Mouse (Mus musculus): ENCODE data around the gene Med23. TPM values are rescaled to one million over a fixed set of nuclear protein-coding genes. Genes with fewer than 3 reads are reported as not detected.

The Med23 gene
- total RNA-seq, 2 experiments from 2014 or later, result 32.6 to 36.6 TPM

DNA sequence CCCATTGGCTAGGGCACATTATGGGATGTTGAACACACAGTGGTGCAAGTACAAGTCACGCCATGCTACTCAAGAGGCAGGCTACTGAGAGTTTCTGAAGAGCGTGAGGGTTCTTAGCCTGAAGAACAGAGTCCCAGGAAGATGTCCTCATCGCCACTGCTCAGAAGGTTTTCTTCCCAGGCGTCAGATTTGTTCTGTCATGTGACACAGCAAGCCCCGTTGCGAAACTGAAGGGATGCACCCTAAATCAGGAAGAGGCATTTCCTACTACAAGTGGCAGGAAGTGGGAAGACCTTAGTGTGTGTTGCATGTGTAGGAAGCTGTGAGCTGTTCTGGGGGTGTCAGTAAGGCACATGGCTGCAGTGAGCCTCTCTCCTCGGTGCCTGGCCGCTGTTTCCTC, 41.4 kb downstream of the Med23 start:
- H3K4me3 ChIP-seq, result no peak overlapping the region
- H3K27ac ChIP-seq, result no peak overlapping the region
- no peak for DNase-seq (ENCODE audit: low spot score in 2 of 2)
- TF ChIP-seq CTCF (conservative IDR thresholded peaks at IDR 0.05), result no peak

DNA sequence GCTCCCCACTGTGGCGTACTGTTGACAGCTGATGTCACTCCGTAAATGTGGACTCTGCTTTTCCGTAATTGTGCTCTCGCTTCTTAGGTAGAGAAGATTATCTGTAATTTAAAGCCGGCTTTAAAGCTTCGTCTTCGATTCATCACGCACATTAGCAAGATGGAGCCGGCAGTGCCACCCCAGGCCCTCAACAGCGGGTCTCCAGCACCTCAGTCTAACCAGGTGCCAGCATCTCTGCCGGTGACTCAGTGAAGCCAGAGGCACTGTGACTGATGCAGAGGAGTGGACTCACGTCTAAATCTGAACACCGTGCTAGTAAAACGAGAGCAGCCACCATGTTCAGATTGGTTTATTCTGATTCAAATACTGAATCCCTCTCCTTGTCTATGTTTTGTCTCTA, 42.8 kb downstream of the Med23 start:
- H3K4me3 ChIP-seq, result no peak overlapping the region
- H3K27ac ChIP-seq, result no peak overlapping the region
- no peak for TF ChIP-seq CTCF (conservative IDR thresholded peaks at IDR 0.05)
- DNase-seq (ENCODE audit: low spot score in 2 of 2), result no peak

DNA sequence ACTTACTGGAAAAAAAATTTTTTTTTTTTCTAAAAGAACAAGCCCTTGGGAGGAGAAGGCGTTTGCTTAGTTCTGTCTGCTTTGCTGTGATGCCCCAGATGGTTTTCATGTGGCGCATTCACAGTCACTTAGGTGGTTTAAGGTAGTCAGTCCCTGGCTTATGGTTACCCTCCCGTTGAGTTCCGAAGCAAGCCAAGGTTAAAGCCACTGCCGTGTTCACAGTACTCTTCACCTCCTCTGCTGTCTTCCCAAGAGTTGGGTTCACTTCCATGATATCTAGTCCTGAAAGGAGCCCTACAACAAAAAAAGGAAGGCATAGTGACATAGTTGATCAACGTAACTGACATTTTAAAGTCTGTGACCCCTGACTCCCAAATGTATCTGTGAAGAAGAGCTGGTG, 45.7 kb downstream of the Med23 start:
- DNase-seq (ENCODE audit: low spot score in 2 of 2), result no peak
- no peak for TF ChIP-seq CTCF (conservative IDR thresholded peaks at IDR 0.05)
- Histone ChIP-seq H3K27ac (no peak overlapping the region), H3K4me3 (no peak overlapping the region)

DNA sequence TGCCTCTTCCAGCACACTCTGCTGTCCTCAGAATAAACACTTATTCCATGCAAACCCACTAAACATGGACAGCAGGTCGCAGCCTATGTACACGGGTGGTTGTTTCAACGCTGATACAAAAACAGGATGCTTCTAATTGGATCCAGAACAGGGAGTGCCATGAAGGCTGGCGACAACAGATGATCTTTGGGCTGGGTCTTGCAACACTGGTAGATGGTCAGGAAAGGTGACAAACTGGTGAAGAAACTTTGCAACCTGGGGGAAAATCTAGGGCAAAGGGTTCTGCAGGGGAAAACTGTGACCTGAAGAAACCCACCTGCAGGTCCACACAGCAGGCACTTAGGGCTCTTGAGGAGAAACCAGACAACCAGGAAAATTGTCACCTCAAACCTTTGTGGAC, 53.2 kb downstream of the Med23 start:
- no peak for DNase-seq (ENCODE audit: low spot score in 2 of 2)
- Histone ChIP-seq H3K27ac (no peak overlapping the region), H3K4me3 (no peak overlapping the region)
- TF ChIP-seq CTCF (conservative IDR thresholded peaks at IDR 0.05), result no peak

DNA sequence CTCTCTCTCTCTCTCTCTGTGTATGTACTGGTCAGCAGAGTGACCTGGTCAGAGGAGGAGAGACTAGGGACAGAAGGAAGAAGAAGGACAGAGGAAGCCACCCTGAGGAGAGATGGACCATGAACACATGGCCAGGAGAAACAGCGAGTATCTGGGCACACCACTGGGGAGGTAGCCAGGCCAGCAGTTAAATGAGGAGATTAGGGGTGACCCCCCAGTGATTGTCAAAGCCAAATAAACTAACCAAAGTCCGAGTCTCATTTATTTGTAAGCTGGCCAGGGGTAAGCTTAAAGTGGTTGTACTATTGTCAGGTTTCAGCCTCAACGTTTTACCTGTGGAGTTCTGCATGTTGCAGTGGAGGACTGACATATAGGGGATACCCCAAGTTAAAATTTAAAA, 54.5 kb downstream of the Med23 start:
- TF ChIP-seq CTCF (conservative IDR thresholded peaks at IDR 0.05), result no peak
- no peak overlapping the region for H3K27ac ChIP-seq
- no peak overlapping the region for H3K4me3 ChIP-seq
- no peak for DNase-seq (ENCODE audit: low spot score in 2 of 2)

DNA sequence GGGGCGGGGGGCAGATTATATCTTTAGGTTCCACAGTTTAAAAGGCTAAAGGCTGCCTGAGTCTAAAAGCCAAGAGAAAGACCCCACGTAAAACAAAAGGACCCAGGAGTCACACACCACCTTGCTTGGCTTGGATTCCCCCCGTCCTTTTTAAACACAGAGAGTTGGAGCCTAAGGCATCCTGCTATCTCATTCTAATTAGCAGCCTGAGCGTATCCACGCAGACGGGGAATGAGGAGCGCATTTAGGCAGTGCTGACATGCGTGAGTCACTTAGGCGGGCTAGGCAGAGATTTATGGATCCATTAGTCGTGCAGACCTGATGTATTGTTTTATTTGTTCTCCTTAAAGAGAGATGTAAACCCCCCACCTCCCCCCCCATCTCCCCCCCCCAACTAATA, 56.6 kb downstream of the Med23 start:
- Histone ChIP-seq H3K27ac (no peak overlapping the region), H3K4me3 (no peak overlapping the region)
- TF ChIP-seq CTCF (conservative IDR thresholded peaks at IDR 0.05), result no peak
- DNase-seq (ENCODE audit: low spot score in 2 of 2), result no peak

DNA sequence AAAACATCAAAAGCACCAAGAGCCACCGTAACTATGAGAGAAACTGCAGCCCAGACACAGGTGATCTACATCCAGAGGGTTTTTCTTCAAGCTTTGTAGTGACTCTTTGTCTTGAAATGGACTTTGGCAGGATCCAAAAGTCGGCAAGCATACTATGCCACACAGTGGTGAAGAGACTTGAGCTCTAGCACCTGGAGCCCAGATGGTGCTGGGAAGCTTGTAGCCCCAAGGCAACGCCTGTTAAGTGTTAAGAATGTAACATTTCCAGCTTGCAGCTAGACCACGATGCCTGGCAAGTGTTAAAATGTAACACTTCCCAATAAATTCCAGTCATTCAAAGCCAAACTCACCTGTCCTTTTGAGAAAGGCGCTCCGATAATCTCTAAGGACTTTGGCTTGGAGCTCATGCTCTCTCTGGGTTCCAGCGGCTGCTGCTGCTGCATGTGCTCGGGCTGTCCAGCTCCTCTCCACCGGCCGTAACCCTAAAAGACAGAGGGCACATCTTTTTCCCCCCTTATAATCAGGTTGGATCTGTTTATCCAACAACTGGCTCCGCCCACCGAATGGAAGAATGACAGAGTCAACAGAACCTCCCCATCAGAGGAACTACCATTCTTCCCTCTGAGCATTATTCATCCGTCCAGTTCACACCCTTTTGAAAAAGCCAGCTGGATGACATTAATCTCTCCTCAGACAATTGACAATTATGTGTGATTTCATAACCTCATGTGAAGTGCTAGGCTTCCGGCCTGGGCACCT, 57.4 kb downstream of the Med23 start, which contains the start of gene Arg1:
Gene Arg1 (minus strand): TSS at position 523 of the 759 bp plus-strand sequence.
- no peak for TF ChIP-seq CTCF (conservative IDR thresholded peaks at IDR 0.05)
- no peak for DNase-seq (ENCODE audit: low spot score in 2 of 2)
- no peak within 1 kb of the TSS for H3K4me3 ChIP-seq
- H3K27ac ChIP-seq, result no peak within 1 kb of the TSS

DNA sequence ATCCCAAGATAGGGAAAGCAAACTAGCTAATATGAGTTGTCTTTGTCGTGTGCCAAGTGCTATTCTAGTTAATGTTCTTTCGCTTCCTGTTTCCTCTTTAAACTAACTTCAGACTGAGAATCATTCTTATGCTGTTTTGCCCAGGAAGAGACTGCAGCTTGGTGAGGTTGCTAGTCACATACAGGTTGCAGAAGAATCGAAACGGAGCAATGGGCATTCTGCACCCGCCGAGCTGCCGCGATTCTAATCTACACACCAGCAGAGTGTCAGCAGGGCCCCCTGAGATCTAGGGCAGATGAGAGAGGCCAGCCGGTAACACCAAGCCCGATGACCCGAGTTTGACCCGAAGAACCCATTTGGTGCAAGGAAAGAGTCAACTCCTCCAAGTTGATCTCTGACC, 58.3 kb downstream of the Med23 start:
- H3K4me3 ChIP-seq, result no peak overlapping the region
- no peak overlapping the region for H3K27ac ChIP-seq
- no peak for DNase-seq (ENCODE audit: low spot score in 2 of 2)
- no peak for TF ChIP-seq CTCF (conservative IDR thresholded peaks at IDR 0.05)

DNA sequence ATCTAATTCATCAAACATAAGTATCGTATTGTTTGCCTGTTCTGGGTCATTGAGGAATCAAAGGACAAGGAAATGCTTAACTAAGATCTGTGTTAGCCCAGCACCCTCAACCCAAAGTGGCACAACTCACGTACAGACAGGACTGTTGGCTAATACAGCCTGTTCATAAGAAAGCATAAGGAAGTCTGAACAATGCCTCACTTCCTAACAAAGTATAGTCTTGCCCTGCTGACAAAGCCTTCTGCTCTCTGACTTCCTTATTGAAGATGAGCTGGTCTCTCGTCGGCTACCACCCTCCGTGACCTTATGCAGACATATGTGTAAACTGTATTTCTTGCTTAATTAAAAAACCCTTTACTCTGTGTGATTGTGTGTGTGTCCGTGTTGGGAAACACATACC, 60.4 kb downstream of the Med23 start:
- no peak overlapping the region for H3K27ac ChIP-seq
- no peak for TF ChIP-seq CTCF (conservative IDR thresholded peaks at IDR 0.05)

DNA sequence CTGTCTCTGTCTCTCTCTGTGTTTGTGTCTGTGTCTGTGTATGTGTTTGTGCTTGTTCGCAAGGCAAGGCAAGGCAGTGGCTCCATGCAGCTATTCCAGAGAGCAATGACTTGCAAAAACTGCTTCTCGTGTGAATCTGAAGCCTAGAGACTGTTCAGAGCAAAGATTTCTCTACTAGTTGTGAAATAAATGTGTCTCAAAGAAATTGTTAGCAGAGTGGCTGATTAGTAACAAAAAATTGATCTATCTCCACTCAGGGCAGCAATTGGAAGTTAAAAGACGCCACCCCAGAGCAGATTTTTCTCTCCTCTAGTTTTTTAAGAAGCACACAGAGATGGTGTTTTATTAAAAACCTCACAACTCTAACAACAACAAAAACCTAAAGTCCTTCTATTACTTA, 78.1 kb downstream of the Med23 start:
- no peak for TF ChIP-seq CTCF (conservative IDR thresholded peaks at IDR 0.05)
- no peak for DNase-seq (ENCODE audit: low spot score in 2 of 2)
- Histone ChIP-seq H3K4me3 (no peak overlapping the region), H3K27ac (no peak overlapping the region)

More for the DNA sequence above, 60.4 kb downstream of the Med23 start:
- H3K4me3 ChIP-seq, result no peak overlapping the region
- no peak for DNase-seq (ENCODE audit: low spot score in 2 of 2)

DNA sequence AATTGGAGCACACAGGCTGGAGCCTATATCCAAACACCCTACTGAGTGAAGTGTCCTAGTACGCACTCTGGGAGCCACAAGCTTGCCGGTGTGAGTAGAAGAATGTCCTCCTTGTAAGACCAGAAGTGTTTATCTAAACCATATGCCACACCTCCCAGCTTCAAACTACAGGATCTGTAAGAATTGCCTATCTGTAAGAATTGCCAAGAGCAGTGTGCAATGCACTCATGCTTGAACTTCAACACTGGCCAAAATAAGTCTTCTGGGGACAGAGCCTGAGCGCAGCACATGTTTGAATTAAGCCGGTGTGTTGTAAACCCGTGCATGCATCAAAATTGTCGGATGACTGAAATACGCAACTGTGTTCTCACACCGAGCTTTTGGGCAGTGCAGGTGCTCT, 78.5 kb downstream of the Med23 start:
- Histone ChIP-seq H3K4me3 (no peak overlapping the region), H3K27ac (no peak overlapping the region)
- DNase-seq (ENCODE audit: low spot score in 2 of 2), result no peak
- no peak for TF ChIP-seq CTCF (conservative IDR thresholded peaks at IDR 0.05)

DNA sequence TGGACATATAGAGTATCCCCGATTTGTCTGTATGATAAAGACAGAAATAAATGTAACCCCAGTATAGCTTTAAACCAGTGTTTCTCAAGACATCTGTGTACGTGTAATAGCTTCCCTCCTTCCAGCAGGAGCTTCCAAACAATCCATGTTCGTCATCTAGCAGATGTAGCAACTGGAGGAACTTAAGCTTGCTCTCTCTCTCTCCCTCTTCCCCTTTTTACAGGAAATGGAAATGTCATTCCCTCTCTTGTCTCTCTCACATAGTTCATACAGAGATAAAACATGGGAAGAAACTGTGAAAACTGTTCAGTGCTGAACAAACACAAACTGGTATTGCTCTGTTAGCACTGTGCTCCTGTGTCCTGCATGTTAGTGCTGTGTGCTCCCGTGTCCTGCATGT, 80.4 kb downstream of the Med23 start:
- Histone ChIP-seq H3K4me3 (no peak overlapping the region), H3K27ac (no peak overlapping the region)
- DNase-seq (ENCODE audit: low spot score in 2 of 2), result no peak
- TF ChIP-seq CTCF (conservative IDR thresholded peaks at IDR 0.05), result no peak

DNA sequence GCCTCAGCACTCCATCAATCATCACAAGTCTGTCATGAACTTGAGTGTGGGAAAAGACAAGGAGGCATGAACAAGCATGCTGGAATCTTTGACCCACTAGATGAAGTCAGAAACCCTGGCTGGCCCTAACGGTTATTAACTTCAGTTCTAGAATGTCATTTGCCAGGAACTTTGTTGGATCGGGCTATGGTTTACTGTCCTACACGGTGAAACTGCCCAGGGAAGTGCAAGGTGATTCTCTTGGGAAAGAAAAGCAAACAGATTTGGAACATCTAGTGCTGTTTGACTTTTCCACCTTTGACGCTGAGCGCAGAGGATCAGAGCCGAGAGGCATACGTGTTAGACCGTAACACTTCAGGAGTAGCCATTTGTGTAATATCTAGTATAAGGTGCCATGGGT, 81.8 kb downstream of the Med23 start:
- H3K27ac ChIP-seq, result no peak overlapping the region
- no peak for DNase-seq (ENCODE audit: low spot score in 2 of 2)
- no peak for TF ChIP-seq CTCF (conservative IDR thresholded peaks at IDR 0.05)
- H3K4me3 ChIP-seq, result no peak overlapping the region

DNA sequence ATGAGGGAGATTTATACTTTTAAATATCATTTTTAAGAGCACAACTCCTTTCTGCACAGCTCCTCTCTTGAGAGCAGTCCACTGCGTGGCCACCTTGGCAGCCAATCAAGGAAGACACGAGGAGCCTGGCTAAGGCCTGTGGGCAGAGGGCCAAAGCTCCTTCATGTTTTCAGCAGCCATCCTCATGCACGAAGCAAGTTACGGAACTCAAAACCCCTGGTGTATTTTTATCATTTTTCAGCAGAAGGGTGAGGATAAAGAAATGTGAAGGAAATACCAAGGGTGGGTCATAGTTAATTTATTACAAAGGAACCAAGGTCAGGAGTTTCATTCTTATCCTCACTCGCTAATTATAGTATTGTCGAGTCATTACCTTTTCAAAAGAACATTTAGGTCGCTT, 82.8 kb downstream of the Med23 start:
- no peak overlapping the region for H3K27ac ChIP-seq

More for the DNA sequence above, 82.8 kb downstream of the Med23 start:
- no peak overlapping the region for H3K4me3 ChIP-seq
- no peak for TF ChIP-seq CTCF (conservative IDR thresholded peaks at IDR 0.05)
- no peak for DNase-seq (ENCODE audit: low spot score in 2 of 2)
